Mouse (Mus musculus): ENCODE measurements around the gene Oaz3.

DNA sequence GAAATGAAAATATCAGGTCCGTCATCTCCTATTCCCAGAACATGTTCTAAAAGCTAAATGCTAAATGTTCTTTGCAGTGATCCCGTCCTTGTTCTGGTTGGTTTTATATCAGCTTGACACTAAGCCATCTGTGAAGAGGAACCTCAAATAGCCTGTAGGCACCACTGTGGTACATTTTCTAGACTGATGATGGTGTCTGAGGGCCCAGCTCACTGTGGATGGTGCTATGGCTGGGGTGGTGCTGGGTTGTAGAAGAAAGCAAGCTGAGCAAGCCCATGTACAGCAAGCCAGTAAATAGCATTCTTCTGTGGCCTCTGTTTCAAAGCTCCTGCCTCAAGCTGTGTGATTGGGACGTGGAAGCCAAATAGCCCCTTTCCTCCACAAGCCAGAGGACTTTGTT is 13.3 kb upstream of the Oaz3 start:
- no peak for TF ChIP-seq CTCF (IDR thresholded peaks at IDR 0.05; ENCODE audit: low read depth, low read length)
- no peak for TF ChIP-seq POLR2A (IDR thresholded peaks at IDR 0.05; ENCODE audit: extremely low read depth, insufficient read depth, low read length)
